Mouse (Mus musculus) gastrocnemius, adult 18-20 months (tissue): ENCODE results near the gene Ikbip. TPM values are rescaled to one million over a fixed set of nuclear protein-coding genes. Genes with fewer than 3 reads are reported as not detected.

Source experiments
- total RNA-seq, 2 experiments: library from RNA; stranded (reverse); gene quantifications; 2 replicates each; pipeline ENCODE4 v1.2.3; 2021

Ikbip gene
- total RNA-seq, 2 experiments from 2014 or later = 9.7 to 12.7 TPM

Other genes starting within 250 kb of the Ikbip start
- 1 to 10 TPM; 1.7 to 2.2 TPM for gene Apaf1, start 170 bp upstream of the Ikbip start, total RNA-seq
- gene Slc25a3, start 41.1 kb downstream of the Ikbip start, total RNA-seq = 1,000 to 10,000 TPM; 1,039 to 1,209 TPM
- gene Tmpo, start 98.4 kb downstream of the Ikbip start, total RNA-seq = 10 to 100 TPM; 49.9 to 50.5 TPM